Mouse (Mus musculus) heart, postnatal 14 days (tissue): Measurements from ENCODE around the gene Ptges3l. TPM values are rescaled to one million over a fixed set of nuclear protein-coding genes. Genes with fewer than 3 reads are reported as not detected.
"Not testable (repeated sequence)": the region's sequence is repeated elsewhere in the genome, so short reads cannot be mapped to it uniquely, and the experiment has no call there.

Experiments used
- DNase-seq, 2 experiments: peaks; one replicate each; pipeline ENCODE4 v3.0.0; 2021 to 2022
- intact Hi-C: fragments of 180-260 bp; cut with DNase I; formaldehyde crosslinking; loops from one replicate; pipeline ENCODE4 v1.15.1; 2025
- microRNA-seq, 2 experiments: library from miRNA; unstranded; fragments of <30 nt; microRNA quantifications; one replicate each; pipeline ENCODE4 v1.2.0; 2021 to 2022
- total RNA-seq, 2 experiments: library from RNA; stranded (reverse); gene quantifications; 2 replicates each; pipeline ENCODE4 v1.2.3; 2021

Gene Ptges3l
- total RNA-seq, 2 experiments from 2014 or later: 60.2 to 61.2 TPM

DNA sequence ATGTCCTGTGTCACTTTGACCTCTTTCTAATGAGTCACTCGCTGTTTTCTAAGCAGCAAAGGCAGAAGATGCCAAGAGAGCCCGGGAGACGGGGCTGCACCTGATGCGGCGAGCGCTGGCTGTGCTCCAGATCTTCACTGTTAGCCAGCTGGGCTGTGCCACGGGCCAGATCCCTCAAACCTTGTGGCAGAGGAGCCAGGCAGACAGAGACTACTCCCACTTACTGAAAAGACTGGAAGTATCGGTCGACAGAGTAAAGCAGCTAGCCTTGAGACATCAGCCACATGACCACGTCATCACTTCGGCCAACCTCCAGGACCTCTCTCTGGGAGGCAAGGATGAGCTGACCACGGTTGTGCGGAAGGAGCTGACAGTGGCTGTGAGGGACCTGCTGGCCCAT is 8.3 kb upstream of the Ptges3l start:
- no peak for DNase-seq
- intact Hi-C loops: no loop called here

DNA sequence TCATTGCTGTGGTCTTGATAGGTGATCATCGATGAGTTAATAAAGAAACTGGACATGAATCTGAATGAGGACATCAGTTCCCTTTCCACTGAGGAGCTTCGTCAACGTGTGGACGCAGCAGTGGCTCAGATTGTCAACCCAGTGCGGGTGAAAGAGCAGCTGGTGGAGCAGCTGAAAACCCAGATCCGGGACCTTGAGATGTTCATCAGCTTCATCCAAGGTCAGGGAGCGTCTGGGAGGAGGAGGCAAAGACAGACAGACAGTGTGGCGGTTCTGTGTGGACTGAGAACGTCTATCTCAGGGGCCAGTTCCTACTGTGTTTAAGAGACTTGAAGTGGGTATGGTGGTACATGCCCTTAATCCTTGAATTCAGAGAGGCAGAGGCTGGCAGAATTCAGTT is 6.2 kb upstream of the Ptges3l start:
- no peak for DNase-seq
- intact Hi-C loops: no loop called here

- intact Hi-C loops: no loop called here
- no peak for DNase-seq
These were observed 1.0 kb upstream of the Ptges3l start for GRCm38 (mm10) chr11:101426165-101426564.

DNA sequence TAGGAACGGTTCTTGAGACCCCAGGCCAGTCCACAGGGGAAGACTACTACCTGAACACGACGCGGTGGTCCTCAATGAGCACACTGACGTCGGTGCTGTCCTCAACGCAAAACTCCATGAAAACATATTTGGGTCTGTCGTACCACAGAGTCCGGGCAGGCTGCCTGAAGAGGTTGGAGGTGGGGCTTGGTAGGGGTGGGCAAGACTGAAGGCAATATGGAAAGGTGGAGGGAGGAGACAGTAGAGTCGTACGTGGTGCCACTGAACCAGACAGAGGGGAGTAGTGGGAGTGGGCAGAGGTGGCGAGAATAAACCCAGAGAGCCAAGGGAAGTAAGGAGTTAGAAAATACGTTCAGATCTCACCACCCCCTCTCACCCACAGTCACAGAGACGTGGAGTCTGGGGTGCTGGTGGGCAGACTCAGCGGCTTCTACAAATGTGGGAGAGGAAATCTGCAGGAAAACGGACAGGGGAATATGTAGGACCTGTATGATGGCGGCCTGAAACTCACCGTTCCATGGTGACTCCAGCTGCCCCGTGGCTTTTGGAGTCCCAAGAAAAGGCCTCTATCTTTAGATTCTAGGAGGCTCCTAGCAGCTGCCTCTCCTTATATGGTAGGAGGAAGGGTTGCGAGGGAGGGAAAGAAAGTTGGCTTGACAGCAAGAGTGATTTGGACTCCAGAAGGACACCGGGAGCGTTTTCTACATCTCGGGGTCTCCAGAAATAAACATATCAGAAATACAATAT is 855 bp downstream of the Ptges3l start, which contains the start of gene Gm27029:
TSS of gene Gm27029 (minus strand) at position 692 of the 747 bp plus-strand sequence.
- DNase-seq: peak; percentile 33 to 36
- intact Hi-C loops: no loop called here

DNA sequence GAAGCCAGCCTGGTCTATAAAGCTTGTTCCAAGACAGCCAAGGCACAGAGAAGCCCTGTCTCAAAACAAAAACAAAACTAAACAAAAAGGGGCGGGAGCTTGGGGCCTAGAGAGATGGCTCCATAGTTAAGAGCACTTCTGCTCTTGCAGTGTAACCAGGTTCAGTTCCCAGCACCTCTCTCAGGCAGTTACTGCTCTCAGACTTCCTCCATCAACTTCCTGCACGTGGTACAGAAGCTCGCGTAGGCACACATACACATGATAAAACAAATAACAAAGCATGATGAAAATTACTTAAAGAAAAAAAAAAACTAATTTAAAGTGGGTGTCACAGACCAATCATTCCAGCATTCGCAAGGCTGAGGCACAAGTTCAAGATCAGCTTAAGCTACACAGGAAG is 5.0 kb downstream of the Ptges3l start:
- DNase-seq: no peak
- intact Hi-C loops: no loop called here

DNA sequence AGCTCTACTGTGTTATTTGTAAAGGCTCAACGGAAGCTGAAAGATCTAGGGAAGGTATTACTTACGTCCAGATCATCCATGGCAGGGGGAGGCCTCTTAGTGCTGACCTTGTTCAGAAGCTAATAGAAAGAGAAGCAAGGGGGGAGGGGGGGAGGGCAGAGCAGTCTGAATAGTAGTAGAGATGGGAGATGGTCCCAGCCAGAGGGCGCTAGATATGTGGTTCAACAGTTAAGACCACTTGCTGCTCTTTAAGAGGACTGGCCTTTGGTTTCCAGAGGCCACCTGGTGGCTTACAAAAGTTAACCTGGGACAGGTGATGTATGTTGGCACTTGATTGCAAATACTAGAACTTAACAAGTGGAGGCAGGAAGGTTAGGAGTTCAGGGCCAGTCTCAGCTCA is 5.5 kb downstream of the Ptges3l start:
- intact Hi-C loops: no loop called here
- no peak for DNase-seq

- DNase-seq: no peak
- intact Hi-C loops: no loop called here
These were observed 6.1 kb downstream of the Ptges3l start for GRCm38 (mm10) chr11:101418991-101419390.

- intact Hi-C loops: no loop called here
- DNase-seq: peak; percentile 89 to 94
These were observed 7.9 kb downstream of the Ptges3l start, which contains the start of gene Aarsd1 for GRCm38 (mm10) chr11:101417101-101417855. Aarsd1 (minus strand) TSS chr11:101417615.

- intact Hi-C loops: no loop called here
- no peak for DNase-seq
These were observed 8.6 kb downstream of the Ptges3l start for GRCm38 (mm10) chr11:101416433-101417100.

DNA sequence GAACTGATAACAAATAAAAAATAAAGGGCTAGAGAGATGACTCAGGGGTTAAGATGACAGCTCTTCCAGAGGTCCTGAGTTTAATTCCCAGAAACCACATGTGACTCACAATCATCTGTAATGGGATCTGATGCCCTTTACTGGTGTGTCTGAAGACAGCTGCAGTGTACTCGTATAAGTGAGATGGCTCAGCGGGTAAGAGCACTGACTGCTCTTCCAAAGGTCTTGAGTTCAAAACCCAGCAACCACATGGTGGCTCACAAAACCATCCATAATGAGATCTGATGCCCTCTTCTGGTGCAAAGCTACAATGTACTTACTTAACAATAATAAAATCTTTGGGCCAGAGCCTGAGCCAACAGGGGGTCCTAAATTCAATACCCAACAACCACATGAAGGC is 9.8 kb downstream of the Ptges3l start:
- DNase-seq: no peak
- intact Hi-C loops: no loop called here

GRCm38 (mm10) chr11:101395110-101395509 is 30.0 kb downstream of the Ptges3l start:
- intact Hi-C loops: loop anchor here (1.0 to 5.0 kb wide), 3 partner anchors 40 to 183 kb away; no protein-coding TSS in a partner anchor
- DNase-seq: peak; percentile 80 to 88

- intact Hi-C loops: no loop called here
- no peak for DNase-seq
These were observed 43.3 kb downstream of the Ptges3l start for GRCm38 (mm10) chr11:101381817-101382216.

DNA sequence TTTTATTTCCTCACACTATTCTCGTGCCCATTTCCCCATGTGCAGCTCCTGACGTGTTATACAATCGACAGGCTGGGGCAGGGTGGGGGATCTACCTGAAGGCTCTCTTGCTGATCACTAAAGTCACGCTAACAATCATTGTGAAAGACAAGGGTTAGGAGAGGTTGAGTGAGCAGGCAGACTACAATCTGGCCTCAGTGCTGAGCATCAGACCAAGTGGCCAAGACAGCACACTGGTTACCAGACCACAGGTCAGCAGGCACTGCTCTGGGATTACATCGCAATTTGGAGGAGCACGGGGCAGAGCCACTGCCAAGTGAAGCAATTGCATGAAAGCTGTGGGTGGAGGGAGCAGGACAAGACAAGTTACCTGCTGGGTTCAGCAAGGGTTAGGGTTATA is 46.2 kb downstream of the Ptges3l start:
- intact Hi-C loops: no loop called here
- no peak for DNase-seq

- intact Hi-C loops, DNase-seq: not testable (repeated sequence)
These were observed 46.9 kb downstream of the Ptges3l start for GRCm38 (mm10) chr11:101378196-101378595.

DNA sequence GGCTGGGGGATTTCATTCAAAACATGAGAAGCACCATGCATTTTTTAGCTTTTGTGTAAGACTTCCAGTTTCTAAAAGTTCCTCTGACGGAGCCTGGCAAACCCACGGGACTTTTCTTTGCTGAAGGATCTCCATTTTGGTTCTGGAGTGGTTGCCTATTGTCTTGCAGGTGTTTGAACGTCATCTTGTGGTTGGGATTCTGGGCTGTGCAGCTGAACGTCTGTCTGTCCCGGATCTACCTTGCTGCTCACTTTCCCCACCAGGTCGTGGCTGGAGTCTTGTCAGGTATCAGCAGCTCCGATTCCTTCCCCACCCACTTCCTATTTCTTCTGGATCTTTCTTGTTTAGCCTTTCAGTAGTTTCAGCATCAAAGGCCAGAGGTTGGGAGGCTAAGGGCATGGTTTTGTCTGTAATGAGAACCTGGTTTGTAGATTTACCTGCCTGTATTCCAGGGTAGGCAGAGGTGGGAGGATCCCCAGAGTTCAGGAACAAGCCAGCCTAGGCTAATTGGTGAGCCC is 50.7 kb downstream of the Ptges3l start:
- intact Hi-C loops: no loop called here
- no peak for DNase-seq

- DNase-seq: no peak
- intact Hi-C loops: no loop called here
These were observed 55.0 kb downstream of the Ptges3l start for GRCm38 (mm10) chr11:101370141-101370540.

Small RNA genes lying within 50 kb of the gene (microRNA-seq; reads per million reads assigned to microRNA genes)
- gene Mir6929: 0.12 to 5.1 reads per million in 2 experiments

Other genes starting within 250 kb of the Ptges3l start
- gene Ccr10, start 249.9 kb downstream of the Ptges3l start, total RNA-seq: not detected
- 10 to 100 TPM; 24.0 to 27.5 TPM for gene Ezh1, start 198.9 kb downstream of the Ptges3l start, total RNA-seq
- gene Ramp2, start 179.3 kb downstream of the Ptges3l start, total RNA-seq: 100 to 1,000 TPM; 149 to 167 TPM
- gene Vps25, start 171.6 kb downstream of the Ptges3l start, total RNA-seq: 10 to 100 TPM; 76.4 to 81.0 TPM
- 10 to 100 TPM in 1 of 2 experiments, 1 to 10 TPM in 1; 7.0 to 11.7 TPM for gene Wnk4, start 164.8 kb downstream of the Ptges3l start, total RNA-seq
- under 1 TPM; 0.24 to 0.39 TPM for gene Cntd1, start 146.3 kb downstream of the Ptges3l start, total RNA-seq
- gene Coa3, start 146.2 kb downstream of the Ptges3l start, total RNA-seq: 10 to 100 TPM; 84.0 to 89.7 TPM
- gene Becn1, start 123.0 kb downstream of the Ptges3l start, total RNA-seq: 10 to 100 TPM; 90.0 to 96.3 TPM
- 10 to 100 TPM; 80.9 to 96.0 TPM for gene Psme3, start 109.1 kb downstream of the Ptges3l start, total RNA-seq
- 1 to 10 TPM; 3.1 to 3.2 TPM for gene Aoc2, start 100.3 kb downstream of the Ptges3l start, total RNA-seq
- 10 to 100 TPM; 36.9 to 42.0 TPM for gene Aoc3, start 94.7 kb downstream of the Ptges3l start, total RNA-seq
- not detected for gene G6pc, start 57.8 kb downstream of the Ptges3l start, total RNA-seq
- gene Aarsd1, start 7.7 kb downstream of the Ptges3l start, total RNA-seq: 10 to 100 TPM; 14.2 to 21.3 TPM
- 10 to 100 TPM in 1 of 2 experiments, 1 to 10 TPM in 1; 3.2 to 11.2 TPM for gene Gm27029, start 537 bp downstream of the Ptges3l start, total RNA-seq
- gene Rundc1, start 248 bp downstream of the Ptges3l start, total RNA-seq: 10 to 100 TPM; 10.8 to 11.1 TPM
- gene Rpl27, start 17.0 kb upstream of the Ptges3l start, total RNA-seq: 10 to 100 TPM; 49.7 to 52.9 TPM
- gene Ifi35, start 23.1 kb upstream of the Ptges3l start, total RNA-seq: 10 to 100 TPM; 12.2 TPM
- 1 to 10 TPM; 5.9 to 6.7 TPM for gene Rnd2, start 39.7 kb upstream of the Ptges3l start, total RNA-seq
- gene Vat1, start 40.9 kb upstream of the Ptges3l start, total RNA-seq: 10 to 100 TPM; 31.8 to 33.0 TPM
- gene Brca1, start 126.6 kb upstream of the Ptges3l start, total RNA-seq: 1 to 10 TPM; 1.2 to 1.7 TPM
- 100 to 1,000 TPM in 1 of 2 experiments, 10 to 100 TPM in 1; 98.4 to 103 TPM for gene Nbr1, start 126.8 kb upstream of the Ptges3l start, total RNA-seq
- 1 to 10 TPM; 3.0 to 3.2 TPM for gene Tmem106a, start 156.9 kb upstream of the Ptges3l start, total RNA-seq
- gene Gm11634, start 173.9 kb upstream of the Ptges3l start, total RNA-seq: not detected
- gene Rdm1, start 201.9 kb upstream of the Ptges3l start, total RNA-seq: 10 to 100 TPM; 32.1 to 35.6 TPM
- gene Arl4d, start 240.2 kb upstream of the Ptges3l start, total RNA-seq: 10 to 100 TPM; 28.6 to 29.6 TPM